Mouse (Mus musculus): Measurements from ENCODE around the gene Sall1. TPM values are rescaled to one million over a fixed set of nuclear protein-coding genes. Genes with fewer than 3 reads are reported as not detected.
A peak's percentile ranks its signal among the peaks of the same experiment; 100 is the strongest.

Gene Sall1
- polyA plus RNA-seq (2015; fragmentation: Nextera tagmentation; extraction: Ambion mirVana) = 38.7 and 44.4 TPM in 2 replicates

GRCm38 (mm10) chr8:89043940-89044339 lies at the start of gene Sall1:
TSS of gene Sall1 (minus strand) at chr8:89044162.
- ATAC-seq (ENCODE audit: low FRiP score, low TSS enrichment) = no peak
- under 1% methylated on average over 25 of the region's 25 CpGs for WGBS
- peaks cover 17% of the 10 kb centered on the region for H3K27me3 ChIP-seq (ENCODE audit: insufficient read depth, low read length)
- peak within 1 kb of the TSS; percentile 86 for H3K4me3 ChIP-seq (ENCODE audit: low read length)
- peak within 1 kb of the TSS; percentile 99 for H3K9ac ChIP-seq (replicated peaks; ENCODE audit: low read length)
- peak within 1 kb of the TSS; percentile 100 for H3K27ac ChIP-seq (ENCODE audit: low read length)
- peak within 1 kb of the TSS; percentile 68 for H3K4me2 ChIP-seq (replicated peaks; ENCODE audit: low read depth, low read length)
- H3K4me1 ChIP-seq (ENCODE audit: insufficient read depth, low read length) = peaks cover 18% of the 10 kb centered on the region
- no peaks in the 10 kb centered on the region for H3K9me3 ChIP-seq (ENCODE audit: low read length)
- no peaks in the 10 kb centered on the region for H3K36me3 ChIP-seq (ENCODE audit: insufficient read depth, low read length)

DNA sequence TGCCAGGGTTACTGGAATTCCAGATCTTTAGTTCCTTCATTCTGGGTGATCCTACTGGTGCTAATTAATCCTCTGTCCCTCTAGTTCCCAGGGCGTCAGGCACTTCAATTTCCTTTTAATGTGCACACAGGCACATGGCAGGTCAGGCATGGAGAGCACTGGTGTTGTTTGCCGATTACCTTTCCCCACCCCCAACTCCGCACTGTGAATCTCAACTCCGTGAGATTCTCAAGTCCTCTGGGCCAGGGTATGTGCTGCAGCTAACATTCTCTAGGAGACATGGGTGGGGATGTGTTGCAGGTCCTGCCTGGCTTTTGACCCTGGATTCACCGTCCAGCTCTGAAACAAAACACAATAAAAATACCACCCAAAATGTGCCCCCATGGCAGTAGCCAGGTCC lies 46.0 kb upstream of the Sall1 start:
- peaks cover 5% of the 10 kb centered on the region; the same call in 1 of the 2 replicates for H3K9me3 ChIP-seq (ENCODE audit: low read length)
- H3K4me1 ChIP-seq (ENCODE audit: insufficient read depth, low read length) = no peaks in the 10 kb centered on the region
- no peaks in the 10 kb centered on the region for H3K27me3 ChIP-seq (ENCODE audit: insufficient read depth, low read length)
- no peak overlapping the region for H3K4me2 ChIP-seq (replicated peaks; ENCODE audit: low read depth, low read length)
- no peak overlapping the region for H3K9ac ChIP-seq (replicated peaks; ENCODE audit: low read length)
- peak; percentile 73; the same call in 1 of the 2 replicates for ATAC-seq (ENCODE audit: low FRiP score, low TSS enrichment)
- no peak overlapping the region for H3K27ac ChIP-seq (ENCODE audit: low read length)
- H3K36me3 ChIP-seq (ENCODE audit: insufficient read depth, low read length) = no peaks in the 10 kb centered on the region
- H3K4me3 ChIP-seq (ENCODE audit: low read length) = no peak overlapping the region
- 18% methylated on average over 5 of the region's 5 CpGs for WGBS

- H3K27ac ChIP-seq (ENCODE audit: low read length) = no peak overlapping the region
- H3K27me3 ChIP-seq (ENCODE audit: insufficient read depth, low read length) = no peaks in the 10 kb centered on the region
- H3K9me3 ChIP-seq (ENCODE audit: low read length) = no peaks in the 10 kb centered on the region
- no peak overlapping the region for H3K9ac ChIP-seq (replicated peaks; ENCODE audit: low read length)
- no peak overlapping the region for H3K4me2 ChIP-seq (replicated peaks; ENCODE audit: low read depth, low read length)
- H3K4me3 ChIP-seq (ENCODE audit: low read length) = no peak overlapping the region
- WGBS = 76% methylated on average over 2 of the region's 2 CpGs
- ATAC-seq (ENCODE audit: low FRiP score, low TSS enrichment) = no peak
- no peaks in the 10 kb centered on the region for H3K36me3 ChIP-seq (ENCODE audit: insufficient read depth, low read length)
- no peaks in the 10 kb centered on the region for H3K4me1 ChIP-seq (ENCODE audit: insufficient read depth, low read length)
These were observed 35.2 kb upstream of the Sall1 start for GRCm38 (mm10) chr8:89079147-89079546.

- no peaks in the 10 kb centered on the region for H3K9me3 ChIP-seq (ENCODE audit: low read length)
- 0 out of 2 replicates have a peak, but pooled peaks have one; percentile 31 for ATAC-seq (ENCODE audit: low FRiP score, low TSS enrichment)
- no peaks in the 10 kb centered on the region for H3K27me3 ChIP-seq (ENCODE audit: insufficient read depth, low read length)
- 12% methylated on average over 3 of the region's 3 CpGs for WGBS
- no peak overlapping the region for H3K9ac ChIP-seq (replicated peaks; ENCODE audit: low read length)
- H3K4me1 ChIP-seq (ENCODE audit: insufficient read depth, low read length) = peaks cover 7% of the 10 kb centered on the region
- no peak overlapping the region for H3K4me3 ChIP-seq (ENCODE audit: low read length)
- H3K27ac ChIP-seq (ENCODE audit: low read length) = no peak overlapping the region
- H3K36me3 ChIP-seq (ENCODE audit: insufficient read depth, low read length) = no peaks in the 10 kb centered on the region
- no peak overlapping the region for H3K4me2 ChIP-seq (replicated peaks; ENCODE audit: low read depth, low read length)
These were observed 29.0 kb upstream of the Sall1 start for GRCm38 (mm10) chr8:89072968-89073382.

DNA sequence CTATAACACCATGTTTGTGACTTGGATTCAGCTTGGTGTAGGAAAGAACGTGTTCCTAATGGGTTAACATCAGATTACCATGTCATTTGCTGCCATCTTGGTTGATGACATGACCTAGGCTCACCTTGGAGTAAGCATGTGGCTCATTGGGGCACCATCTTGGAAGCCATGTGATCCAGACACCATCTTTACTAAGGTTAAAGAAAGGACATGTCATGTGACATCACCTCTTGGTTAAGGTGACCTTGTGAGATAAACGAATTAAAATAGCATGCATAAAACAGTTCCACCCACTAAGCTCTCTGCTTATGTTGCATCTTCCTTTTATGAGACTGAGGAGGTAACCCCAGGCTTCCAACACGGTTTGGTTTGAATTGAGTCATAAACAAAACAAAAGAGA lies 23.5 kb upstream of the Sall1 start:
- no peaks in the 10 kb centered on the region for H3K36me3 ChIP-seq (ENCODE audit: insufficient read depth, low read length)
- no peak for ATAC-seq (ENCODE audit: low FRiP score, low TSS enrichment)
- H3K9ac ChIP-seq (replicated peaks; ENCODE audit: low read length) = no peak overlapping the region
- no peaks in the 10 kb centered on the region for H3K9me3 ChIP-seq (ENCODE audit: low read length)
- WGBS = 75% methylated on average over 3 of the region's 3 CpGs
- H3K27me3 ChIP-seq (ENCODE audit: insufficient read depth, low read length) = no peaks in the 10 kb centered on the region
- no peak overlapping the region for H3K4me2 ChIP-seq (replicated peaks; ENCODE audit: low read depth, low read length)
- H3K4me1 ChIP-seq (ENCODE audit: insufficient read depth, low read length) = peaks cover 15% of the 10 kb centered on the region; the same call in 1 of the 2 replicates
- no peak overlapping the region for H3K4me3 ChIP-seq (ENCODE audit: low read length)
- no peak overlapping the region for H3K27ac ChIP-seq (ENCODE audit: low read length)

GRCm38 (mm10) chr8:89064042-89064441 lies 20.1 kb upstream of the Sall1 start:
- no peak overlapping the region for H3K4me2 ChIP-seq (replicated peaks; ENCODE audit: low read depth, low read length)
- no peak overlapping the region for H3K4me3 ChIP-seq (ENCODE audit: low read length)
- no peaks in the 10 kb centered on the region for H3K27me3 ChIP-seq (ENCODE audit: insufficient read depth, low read length)
- 0 out of 2 replicates have a peak, but pooled peaks cover under 1% of the 10 kb centered on the region for H3K36me3 ChIP-seq (ENCODE audit: insufficient read depth, low read length)
- H3K9me3 ChIP-seq (ENCODE audit: low read length) = no peaks in the 10 kb centered on the region
- H3K4me1 ChIP-seq (ENCODE audit: insufficient read depth, low read length) = peaks cover 15% of the 10 kb centered on the region; the same call in 1 of the 2 replicates
- 0 out of 2 replicates have a peak overlapping the region, but pooled peaks have one; percentile 17 for H3K27ac ChIP-seq (ENCODE audit: low read length)
- 42% methylated on average over 9 of the region's 9 CpGs for WGBS
- no peak for ATAC-seq (ENCODE audit: low FRiP score, low TSS enrichment)
- no peak overlapping the region for H3K9ac ChIP-seq (replicated peaks; ENCODE audit: low read length)

DNA sequence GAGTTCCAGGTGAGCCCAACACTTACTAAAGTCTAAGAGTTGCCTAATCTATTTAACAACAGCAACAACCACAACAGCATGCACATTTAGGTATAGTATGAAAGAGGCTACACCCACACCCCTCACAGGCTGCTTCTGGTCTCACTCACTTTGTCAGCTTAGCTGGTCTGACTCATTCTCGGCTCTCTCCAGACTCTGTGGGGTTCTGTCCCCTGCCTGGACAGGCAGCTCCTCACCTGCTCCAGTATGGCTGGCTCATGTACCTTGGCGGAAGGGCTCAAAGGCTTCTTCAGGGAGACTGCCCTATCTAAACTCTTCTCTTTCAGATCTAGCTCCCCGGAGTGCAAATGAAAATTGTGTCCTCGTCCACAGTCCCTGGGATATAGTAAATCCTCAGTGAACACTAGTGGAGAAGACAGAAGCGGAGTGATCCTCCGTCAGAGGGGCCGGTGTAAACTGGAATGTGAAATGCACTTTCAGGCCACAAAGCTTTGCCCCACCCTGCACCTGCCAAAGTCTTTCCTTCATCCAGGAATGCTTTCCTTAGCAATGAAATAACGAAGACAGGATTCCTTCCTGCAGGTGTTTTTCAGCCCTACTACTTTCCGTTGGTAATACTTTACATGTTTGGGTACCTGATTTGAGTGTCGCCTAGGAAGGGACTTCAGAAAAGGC lies 19.5 kb upstream of the Sall1 start:
- no peaks in the 10 kb centered on the region for H3K27me3 ChIP-seq (ENCODE audit: insufficient read depth, low read length)
- ATAC-seq (ENCODE audit: low FRiP score, low TSS enrichment) = no peak
- no peak overlapping the region for H3K9ac ChIP-seq (replicated peaks; ENCODE audit: low read length)
- H3K4me3 ChIP-seq (ENCODE audit: low read length) = no peak overlapping the region
- peaks cover 15% of the 10 kb centered on the region; the same call in 1 of the 2 replicates for H3K4me1 ChIP-seq (ENCODE audit: insufficient read depth, low read length)
- WGBS = 75% methylated on average over 10 of the region's 10 CpGs
- no peak overlapping the region for H3K4me2 ChIP-seq (replicated peaks; ENCODE audit: low read depth, low read length)
- H3K9me3 ChIP-seq (ENCODE audit: low read length) = no peaks in the 10 kb centered on the region
- 0 out of 2 replicates have a peak overlapping the region, but pooled peaks have one; percentile 17 for H3K27ac ChIP-seq (ENCODE audit: low read length)
- H3K36me3 ChIP-seq (ENCODE audit: insufficient read depth, low read length) = 0 out of 2 replicates have a peak, but pooled peaks cover 3% of the 10 kb centered on the region

- Histone ChIP-seq H3K4me2 (replicated peaks; ENCODE audit: low read depth, low read length) (no peak overlapping the region), H3K36me3 (ENCODE audit: insufficient read depth, low read length) (0 out of 2 replicates have a peak, but pooled peaks cover 3% of the 10 kb centered on the region), H3K4me3 (ENCODE audit: low read length) (no peak overlapping the region), H3K4me1 (ENCODE audit: insufficient read depth, low read length) (peaks cover 15% of the 10 kb centered on the region; the same call in 1 of the 2 replicates), H3K9ac (replicated peaks; ENCODE audit: low read length) (no peak overlapping the region), H3K9me3 (ENCODE audit: low read length) (no peaks in the 10 kb centered on the region), H3K27ac (ENCODE audit: low read length) (no peak overlapping the region), H3K27me3 (ENCODE audit: insufficient read depth, low read length) (no peaks in the 10 kb centered on the region)
- 93% methylated on average over 8 of the region's 8 CpGs for WGBS
- no peak for ATAC-seq (ENCODE audit: low FRiP score, low TSS enrichment)
These were observed 16.8 kb upstream of the Sall1 start for GRCm38 (mm10) chr8:89060717-89061116.

GRCm38 (mm10) chr8:89059507-89059906 lies 15.5 kb upstream of the Sall1 start:
- ATAC-seq (ENCODE audit: low FRiP score, low TSS enrichment) = no peak
- Histone ChIP-seq H3K27me3 (ENCODE audit: insufficient read depth, low read length) (no peaks in the 10 kb centered on the region), H3K9me3 (ENCODE audit: low read length) (no peaks in the 10 kb centered on the region), H3K4me1 (ENCODE audit: insufficient read depth, low read length) (peaks cover 13% of the 10 kb centered on the region; the same call in 1 of the 2 replicates), H3K4me2 (replicated peaks; ENCODE audit: low read depth, low read length) (no peak overlapping the region), H3K4me3 (ENCODE audit: low read length) (no peak overlapping the region), H3K36me3 (ENCODE audit: insufficient read depth, low read length) (0 out of 2 replicates have a peak, but pooled peaks cover 3% of the 10 kb centered on the region), H3K27ac (ENCODE audit: low read length) (no peak overlapping the region), H3K9ac (replicated peaks; ENCODE audit: low read length) (no peak overlapping the region)
- whole genome bisulfite sequencing = 74% methylated on average over 6 of the region's 6 CpGs

- no peak overlapping the region for H3K4me3 ChIP-seq (ENCODE audit: low read length)
- H3K27ac ChIP-seq (ENCODE audit: low read length) = no peak overlapping the region
- ATAC-seq (ENCODE audit: low FRiP score, low TSS enrichment) = no peak
- no peaks in the 10 kb centered on the region for H3K9me3 ChIP-seq (ENCODE audit: low read length)
- WGBS = 93% methylated on average over 7 of the region's 7 CpGs
- H3K36me3 ChIP-seq (ENCODE audit: insufficient read depth, low read length) = no peaks in the 10 kb centered on the region
- no peak overlapping the region for H3K9ac ChIP-seq (replicated peaks; ENCODE audit: low read length)
- no peak overlapping the region for H3K4me2 ChIP-seq (replicated peaks; ENCODE audit: low read depth, low read length)
- peaks cover 33% of the 10 kb centered on the region for H3K4me1 ChIP-seq (ENCODE audit: insufficient read depth, low read length)
- H3K27me3 ChIP-seq (ENCODE audit: insufficient read depth, low read length) = peaks cover 17% of the 10 kb centered on the region
These were observed 8.9 kb upstream of the Sall1 start for GRCm38 (mm10) chr8:89052880-89053279.
